Mouse (Mus musculus) c-Kit-negative CD71-positive TER-119-positive erythroid progenitor cells, embryonic 14.5 days (primary cell): ENCODE measurements around the gene Nusap1.
"Not testable (repeated sequence)": the region's sequence is repeated elsewhere in the genome, so short reads cannot be mapped to it uniquely, and the experiment has no call there.

ENCODE experiments used
- DNase-seq: peaks from one replicate; pipeline ENCODE4 v3.0.0-alpha.2; 2013; ENCODE audit warnings: low read depth, low spot score

Gene Nusap1

GRCm38 (mm10) chr2:119641214-119641912 is 23.3 kb downstream of the Nusap1 start:
- no peak for DNase-seq

GRCm38 (mm10) chr2:119644254-119644653 is 26.2 kb downstream of the Nusap1 start:
- no peak for DNase-seq

GRCm38 (mm10) chr2:119662220-119663182 is 44.4 kb downstream of the Nusap1 start, which contains the start of gene Ndufaf1:
TSS of gene Ndufaf1 (minus strand) at chr2:119662827.
- peak; percentile 65 for DNase-seq

- DNase-seq: not testable (repeated sequence)
Observed at GRCm38 (mm10) chr2:119665744-119666143, 47.6 kb downstream of the Nusap1 start.

- DNase-seq: no peak
Observed at GRCm38 (mm10) chr2:119669010-119669409, 50.9 kb downstream of the Nusap1 start.

GRCm38 (mm10) chr2:119674525-119675214 is 56.6 kb downstream of the Nusap1 start, which contains the start of gene Rtf1:
TSS of gene Rtf1 (plus strand) at chr2:119675068.
- DNase-seq: peak; percentile 86

- no peak for DNase-seq
Observed at GRCm38 (mm10) chr2:119675215-119675784, 57.2 kb downstream of the Nusap1 start.

- DNase-seq: no peak
Observed at GRCm38 (mm10) chr2:119675831-119676230, 57.7 kb downstream of the Nusap1 start.

GRCm38 (mm10) chr2:119683706-119684105 is 65.6 kb downstream of the Nusap1 start:
- no peak for DNase-seq

- no peak for DNase-seq
Observed at GRCm38 (mm10) chr2:119692003-119692701, 74.1 kb downstream of the Nusap1 start.

- DNase-seq: no peak
Observed at GRCm38 (mm10) chr2:119694826-119695225, 76.7 kb downstream of the Nusap1 start.

GRCm38 (mm10) chr2:119696111-119696510 is 78.0 kb downstream of the Nusap1 start:
- no peak for DNase-seq

GRCm38 (mm10) chr2:119698472-119698871 is 80.4 kb downstream of the Nusap1 start:
- DNase-seq: no peak

GRCm38 (mm10) chr2:119699962-119700361 is 81.9 kb downstream of the Nusap1 start:
- no peak for DNase-seq
